Mouse (Mus musculus) liver, adult 2 months (tissue): Measurements from ENCODE around the gene Tfap4.

Experiments used
- CTCF ChIP-seq: fragments of 200-500 bp; IDR thresholded peaks from 2 replicates; pipeline ENCODE4 v1.5.1; 2011; ENCODE audit warnings: low read depth, low read length, control low read depth
- POLR2A ChIP-seq: fragments of 200-500 bp; IDR thresholded peaks from 2 replicates; pipeline ENCODE4 v1.6.1; 2011; ENCODE audit warnings: low read length, control low read depth; ENCODE audit not compliant: insufficient read depth; ENCODE audit errors: extremely low read depth

- TF ChIP-seq CTCF (no peak), POLR2A (no peak)
Observed at GRCm38 (mm10) chr16:4596141-4596728, 36.6 kb upstream of the Tfap4 start.
